Mouse (Mus musculus) hindbrain, embryonic 14.5 days (tissue): Measurements from ENCODE around the gene Stxbp3. TPM values are rescaled to one million over a fixed set of nuclear protein-coding genes. Genes with fewer than 3 reads are reported as not detected.

ENCODE experiments used
- ATAC-seq: fragments of 200-750 bp; cut with Nextera tagmentation; 2 replicates; pipeline ENCODE4 v1.8.0; 2017; ENCODE audit warnings: moderate number of reproducible peaks, mild to moderate bottlenecking, moderate TSS enrichment, moderate library complexity; ENCODE audit not compliant: low FRiP score
- DNase-seq: peaks from one replicate; pipeline ENCODE4 v3.0.0-alpha.2; 2015; ENCODE audit warnings: low spot score
- H3K27ac ChIP-seq: fragments of 300-500 bp; sonication (generic); 2 replicates; pipeline ENCODE4 v1.5.1; 2014; ENCODE audit warnings: mild to moderate bottlenecking, moderate library complexity
- H3K27me3 ChIP-seq: fragments of 300-500 bp; sonication (generic); 2 replicates; pipeline ENCODE4 v1.6.1; 2014; ENCODE audit warnings: mild to moderate bottlenecking, low read length, mixed read lengths; ENCODE audit not compliant: control insufficient read depth, insufficient read depth
- H3K36me3 ChIP-seq: fragments of 300-500 bp; sonication (generic); replicated peaks from 2 replicates; pipeline ENCODE4 v1.6.1; 2014; ENCODE audit not compliant: control insufficient read depth, insufficient read depth
- H3K4me1 ChIP-seq: fragments of 300-500 bp; sonication (generic); replicated peaks from 2 replicates; pipeline ENCODE4 v1.6.1; 2014; ENCODE audit warnings: antibody characterized with exemption, low read length, mixed read lengths; ENCODE audit not compliant: control insufficient read depth, insufficient read depth
- H3K4me2 ChIP-seq: fragments of 300-500 bp; sonication (generic); replicated peaks from 2 replicates; pipeline ENCODE4 v1.6.1; 2014; ENCODE audit warnings: mild to moderate bottlenecking, moderate library complexity
- H3K4me3 ChIP-seq: fragments of 300-500 bp; sonication (generic); replicated peaks from 2 replicates; pipeline ENCODE4 v1.5.1; 2014; ENCODE audit warnings: mild to moderate bottlenecking, low read length
- H3K9ac ChIP-seq: fragments of 300-500 bp; sonication (generic); 2 replicates; pipeline ENCODE4 v1.6.1; 2014
- H3K9me3 ChIP-seq: fragments of 300-500 bp; sonication (generic); 2 replicates; pipeline ENCODE4 v1.6.1; 2016; ENCODE audit warnings: low read length; ENCODE audit not compliant: control insufficient read depth
- WGBS: fragments of 180-500 bp; shearing (Covaris S2); extraction: QIAGEN DNeasy Blood & Tissue Kit; methylation state at CpG from one replicate; pipeline ENCODE4 v1.1.7; 2014; 5-methylcytosine and 5-hydroxymethylcytosine counted together
- polyA plus RNA-seq: library from polyadenylated mRNA; unstranded; fragments of >200 nt; fragmentation: Nextera tagmentation; extraction: Ambion mirVana; gene quantifications from 2 replicates; pipeline ENCODE4 v1.2.1, GENCODE M21; 2014

Gene Stxbp3
- polyA plus RNA-seq, 1 experiment from 2014 or later: 14.5 TPM

GRCm38 (mm10) chr3:108860786-108861185 is 20.5 kb upstream of the Stxbp3 start:
- no peaks in the 10 kb centered on the region for H3K36me3 ChIP-seq
- no peak overlapping the region for H3K4me3 ChIP-seq
- H3K4me2 ChIP-seq: no peak overlapping the region
- H3K27ac ChIP-seq: no peak overlapping the region
- DNase-seq (no peak), ATAC-seq (no peak)
- H3K9ac ChIP-seq: no peak overlapping the region
- 76% methylated on average over 2 of the region's 2 CpGs for WGBS
- H3K4me1 ChIP-seq: peaks cover 10% of the 10 kb centered on the region
- H3K9me3 ChIP-seq: no peaks in the 10 kb centered on the region
- no peaks in the 10 kb centered on the region for H3K27me3 ChIP-seq

- Histone ChIP-seq H3K4me2 (0 out of 2 replicates have a peak overlapping the region, but pooled peaks have one; percentile 22), H3K36me3 (no peaks in the 10 kb centered on the region), H3K4me3 (no peak overlapping the region), H3K4me1 (peaks cover 18% of the 10 kb centered on the region), H3K27ac (peak overlapping the region; percentile 6; the same call in 1 of the 2 replicates), H3K9me3 (no peaks in the 10 kb centered on the region), H3K27me3 (no peaks in the 10 kb centered on the region), H3K9ac (no peak overlapping the region)
- DNase-seq (peak; percentile 53), ATAC-seq (peak; percentile 85)
- WGBS: 22% methylated on average over 7 of the region's 7 CpGs
Measured at GRCm38 (mm10) chr3:108858231-108858770, 18.0 kb upstream of the Stxbp3 start.

GRCm38 (mm10) chr3:108857714-108858113 is 17.4 kb upstream of the Stxbp3 start:
- no peak overlapping the region for H3K9ac ChIP-seq
- H3K4me1 ChIP-seq: peaks cover 18% of the 10 kb centered on the region
- H3K27ac ChIP-seq: peak overlapping the region; percentile 6; the same call in 1 of the 2 replicates
- no peaks in the 10 kb centered on the region for H3K36me3 ChIP-seq
- no peak overlapping the region for H3K4me3 ChIP-seq
- no peaks in the 10 kb centered on the region for H3K27me3 ChIP-seq
- no peak for DNase-seq
- 84% methylated on average over 1 of the region's 1 CpGs for WGBS
- H3K9me3 ChIP-seq: no peaks in the 10 kb centered on the region
- 0 out of 2 replicates have a peak, but pooled peaks have one; percentile 2 for ATAC-seq
- H3K4me2 ChIP-seq: no peak overlapping the region

GRCm38 (mm10) chr3:108857124-108857470 is 16.8 kb upstream of the Stxbp3 start:
- Histone ChIP-seq H3K4me3 (no peak overlapping the region), H3K4me1 (peaks cover 18% of the 10 kb centered on the region), H3K9me3 (no peaks in the 10 kb centered on the region), H3K27me3 (no peaks in the 10 kb centered on the region), H3K27ac (no peak overlapping the region), H3K9ac (no peak overlapping the region), H3K4me2 (no peak overlapping the region), H3K36me3 (no peaks in the 10 kb centered on the region)
- ATAC-seq (no peak), DNase-seq (no peak)
- 31% methylated on average over 3 of the region's 3 CpGs for WGBS

GRCm38 (mm10) chr3:108856386-108857123 is 16.2 kb upstream of the Stxbp3 start:
- Histone ChIP-seq H3K9me3 (no peaks in the 10 kb centered on the region), H3K9ac (no peak overlapping the region), H3K27ac (no peak overlapping the region), H3K4me1 (peaks cover 18% of the 10 kb centered on the region), H3K4me3 (no peak overlapping the region), H3K27me3 (no peaks in the 10 kb centered on the region), H3K36me3 (no peaks in the 10 kb centered on the region), H3K4me2 (no peak overlapping the region)
- ATAC-seq: no peak
- WGBS: 53% methylated on average over 8 of the region's 8 CpGs
- no peak for DNase-seq

GRCm38 (mm10) chr3:108855864-108856263 is 15.5 kb upstream of the Stxbp3 start:
- no peaks in the 10 kb centered on the region for H3K27me3 ChIP-seq
- H3K4me2 ChIP-seq: no peak overlapping the region
- no peaks in the 10 kb centered on the region for H3K9me3 ChIP-seq
- H3K4me3 ChIP-seq: no peak overlapping the region
- WGBS: 77% methylated on average over 10 of the region's 10 CpGs
- peak overlapping the region; percentile 55; the same call in 1 of the 2 replicates for H3K27ac ChIP-seq
- DNase-seq (peak; percentile 32), ATAC-seq (0 out of 2 replicates have a peak, but pooled peaks have one; percentile 12)
- no peak overlapping the region for H3K9ac ChIP-seq
- H3K36me3 ChIP-seq: no peaks in the 10 kb centered on the region
- peaks cover 18% of the 10 kb centered on the region for H3K4me1 ChIP-seq

GRCm38 (mm10) chr3:108855371-108855770 is 15.0 kb upstream of the Stxbp3 start:
- Histone ChIP-seq H3K36me3 (no peaks in the 10 kb centered on the region), H3K27ac (peak overlapping the region; percentile 55; the same call in 1 of the 2 replicates), H3K9ac (no peak overlapping the region), H3K4me1 (peaks cover 18% of the 10 kb centered on the region), H3K27me3 (no peaks in the 10 kb centered on the region), H3K4me2 (no peak overlapping the region), H3K4me3 (no peak overlapping the region), H3K9me3 (no peaks in the 10 kb centered on the region)
- 42% methylated on average over 12 of the region's 12 CpGs for WGBS
- ATAC-seq: peak; percentile 41; the same call in 1 of the 2 replicates
- peak; percentile 30 for DNase-seq

GRCm38 (mm10) chr3:108853266-108853665 is 12.9 kb upstream of the Stxbp3 start:
- DNase-seq: no peak
- WGBS: 79% methylated on average over 1 of the region's 1 CpGs
- Histone ChIP-seq H3K36me3 (no peaks in the 10 kb centered on the region), H3K4me1 (peaks cover 15% of the 10 kb centered on the region), H3K4me2 (no peak overlapping the region), H3K27me3 (no peaks in the 10 kb centered on the region), H3K27ac (no peak overlapping the region), H3K4me3 (no peak overlapping the region), H3K9me3 (no peaks in the 10 kb centered on the region), H3K9ac (no peak overlapping the region)
- ATAC-seq: no peak

- H3K4me1 ChIP-seq: peaks cover 13% of the 10 kb centered on the region
- no peak for ATAC-seq
- H3K4me3 ChIP-seq: no peak overlapping the region
- H3K27me3 ChIP-seq: no peaks in the 10 kb centered on the region
- no peak overlapping the region for H3K27ac ChIP-seq
- no peak overlapping the region for H3K9ac ChIP-seq
- H3K4me2 ChIP-seq: no peak overlapping the region
- H3K9me3 ChIP-seq: no peaks in the 10 kb centered on the region
- WGBS: 54% methylated on average over 6 of the region's 6 CpGs
- H3K36me3 ChIP-seq: no peaks in the 10 kb centered on the region
- DNase-seq: no peak
Measured at GRCm38 (mm10) chr3:108851996-108852697, 11.8 kb upstream of the Stxbp3 start.
